Mouse (Mus musculus): Measurements from ENCODE around the gene Ces1a. TPM values are rescaled to one million over a fixed set of nuclear protein-coding genes. Genes with fewer than 3 reads are reported as not detected.

The Ces1a gene
- polyA plus RNA-seq, 1 experiment from 2014 or later = not detected

GRCm38 (mm10) chr8:93040256-93040655 is 7.7 kb downstream of the Ces1a start:
- H3K9me3 ChIP-seq (ENCODE audit: low read depth, low read length) = no peaks in the 10 kb centered on the region
- WGBS = 61% methylated on average over 2 of the region's 2 CpGs
- no peak for TF ChIP-seq CTCF (IDR thresholded peaks at IDR 0.05; ENCODE audit: low read depth)
- H3K27ac ChIP-seq (ENCODE audit: low read depth) = no peak overlapping the region
- no peaks in the 10 kb centered on the region for H3K36me3 ChIP-seq (ENCODE audit: insufficient read depth)
- DNase-seq (no peak), ATAC-seq (ENCODE audit: insufficient read depth) (no peak)
- no peak overlapping the region for H3K9ac ChIP-seq
- 0 out of 2 replicates have a peak, but pooled peaks cover 3% of the 10 kb centered on the region for H3K4me1 ChIP-seq (ENCODE audit: insufficient read depth)
- H3K4me2 ChIP-seq = no peak overlapping the region
- no peak overlapping the region for H3K4me3 ChIP-seq (ENCODE audit: low read depth, low read length)
- H3K27me3 ChIP-seq (ENCODE audit: insufficient read depth, low read length) = no peaks in the 10 kb centered on the region

GRCm38 (mm10) chr8:93038831-93039230 is 9.2 kb downstream of the Ces1a start:
- Histone ChIP-seq H3K4me2 (no peak overlapping the region), H3K36me3 (ENCODE audit: insufficient read depth) (no peaks in the 10 kb centered on the region), H3K4me1 (ENCODE audit: insufficient read depth) (0 out of 2 replicates have a peak, but pooled peaks cover 3% of the 10 kb centered on the region), H3K27ac (ENCODE audit: low read depth) (peak overlapping the region; percentile 37; the same call in 1 of the 2 replicates), H3K9ac (no peak overlapping the region), H3K27me3 (ENCODE audit: insufficient read depth, low read length) (no peaks in the 10 kb centered on the region), H3K4me3 (ENCODE audit: low read depth, low read length) (no peak overlapping the region), H3K9me3 (ENCODE audit: low read depth, low read length) (no peaks in the 10 kb centered on the region)
- no peak for ATAC-seq (ENCODE audit: insufficient read depth)
- DNase-seq = peak; percentile 21
- TF ChIP-seq CTCF (IDR thresholded peaks at IDR 0.05; ENCODE audit: low read depth) = no peak
- WGBS = 5% methylated on average over 2 of the region's 2 CpGs

DNA sequence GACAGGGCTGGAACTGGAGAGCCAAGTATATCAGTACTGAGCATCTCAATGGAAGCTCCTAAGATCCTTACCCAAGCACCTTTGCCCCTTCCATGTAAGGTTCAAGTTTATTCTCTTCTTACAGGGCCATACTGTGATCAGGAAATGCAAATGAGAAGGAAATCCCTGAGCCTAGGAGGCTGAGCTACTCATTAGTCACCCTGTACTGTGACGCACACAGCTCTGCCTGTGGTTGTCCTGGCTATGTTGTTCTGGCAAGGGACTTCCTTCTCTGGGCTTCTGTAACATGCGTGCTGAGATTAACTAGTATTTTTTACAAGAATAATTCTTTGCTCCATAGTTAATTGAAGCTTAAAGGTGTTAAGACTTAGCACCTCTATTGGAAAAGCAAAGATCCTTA is 17.3 kb downstream of the Ces1a start:
- Histone ChIP-seq H3K4me2 (no peak overlapping the region), H3K27ac (ENCODE audit: low read depth) (no peak overlapping the region), H3K9ac (no peak overlapping the region), H3K27me3 (ENCODE audit: insufficient read depth, low read length) (no peaks in the 10 kb centered on the region), H3K36me3 (ENCODE audit: insufficient read depth) (no peaks in the 10 kb centered on the region), H3K4me3 (ENCODE audit: low read depth, low read length) (no peak overlapping the region), H3K4me1 (ENCODE audit: insufficient read depth) (no peaks in the 10 kb centered on the region), H3K9me3 (ENCODE audit: low read depth, low read length) (no peaks in the 10 kb centered on the region)
- ATAC-seq (ENCODE audit: insufficient read depth) = no peak
- no peak for DNase-seq
- WGBS = 63% methylated on average over 2 of the region's 2 CpGs
- TF ChIP-seq CTCF (IDR thresholded peaks at IDR 0.05; ENCODE audit: low read depth) = no peak

DNA sequence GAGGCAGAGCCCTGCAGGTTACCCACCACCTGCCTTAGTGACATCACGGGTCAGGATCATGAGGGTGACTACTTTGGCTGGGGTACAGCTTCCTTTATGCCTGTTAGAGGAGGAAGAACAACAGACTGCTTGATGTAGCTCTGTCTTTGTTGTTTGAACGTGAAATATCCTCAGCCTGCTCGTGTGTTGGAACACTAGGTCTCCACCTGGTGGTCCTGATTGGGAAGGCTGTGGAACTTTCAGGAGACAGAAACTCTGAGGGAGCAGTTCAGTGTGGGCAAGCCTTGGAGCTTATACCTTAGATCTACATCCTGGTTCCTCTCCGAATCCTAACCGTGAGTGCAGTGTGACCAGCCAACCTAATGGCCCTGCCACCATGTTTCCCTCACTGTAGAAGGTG is 26.3 kb downstream of the Ces1a start:
- Histone ChIP-seq H3K27me3 (ENCODE audit: insufficient read depth, low read length) (no peaks in the 10 kb centered on the region), H3K27ac (ENCODE audit: low read depth) (no peak overlapping the region), H3K9ac (no peak overlapping the region), H3K9me3 (ENCODE audit: low read depth, low read length) (no peaks in the 10 kb centered on the region), H3K4me1 (ENCODE audit: insufficient read depth) (no peaks in the 10 kb centered on the region), H3K4me3 (ENCODE audit: low read depth, low read length) (no peak overlapping the region), H3K36me3 (ENCODE audit: insufficient read depth) (no peaks in the 10 kb centered on the region), H3K4me2 (no peak overlapping the region)
- 63% methylated on average over 5 of the region's 5 CpGs for WGBS
- TF ChIP-seq CTCF (IDR thresholded peaks at IDR 0.05; ENCODE audit: low read depth) = peak; percentile 28; the same call in 1 of the 2 replicates
- DNase-seq = no peak
- no peak for ATAC-seq (ENCODE audit: insufficient read depth)

- whole genome bisulfite sequencing = 43% methylated on average over 4 of the region's 4 CpGs
- H3K36me3 ChIP-seq (ENCODE audit: insufficient read depth) = no peaks in the 10 kb centered on the region
- DNase-seq = no peak
These were observed 33.7 kb downstream of the Ces1a start for GRCm38 (mm10) chr8:93014300-93014699.

GRCm38 (mm10) chr8:93012226-93012625 is 35.8 kb downstream of the Ces1a start:
- 75% methylated on average over 6 of the region's 6 CpGs for WGBS
- Histone ChIP-seq H3K36me3 (ENCODE audit: insufficient read depth) (no peaks in the 10 kb centered on the region), H3K9ac (no peak overlapping the region), H3K27ac (ENCODE audit: low read depth) (no peak overlapping the region), H3K27me3 (ENCODE audit: insufficient read depth, low read length) (no peaks in the 10 kb centered on the region), H3K9me3 (ENCODE audit: low read depth, low read length) (no peaks in the 10 kb centered on the region), H3K4me1 (ENCODE audit: insufficient read depth) (no peaks in the 10 kb centered on the region), H3K4me3 (ENCODE audit: low read depth, low read length) (no peak overlapping the region), H3K4me2 (no peak overlapping the region)
- DNase-seq (peak; percentile 44), ATAC-seq (ENCODE audit: insufficient read depth) (no peak)
- TF ChIP-seq CTCF (IDR thresholded peaks at IDR 0.05; ENCODE audit: low read depth) = peak; percentile 57

More at GRCm38 (mm10) chr8:93014300-93014699, 33.7 kb downstream of the Ces1a start:
- Histone ChIP-seq H3K4me3 (ENCODE audit: low read depth, low read length) (no peak overlapping the region), H3K4me1 (ENCODE audit: insufficient read depth) (no peaks in the 10 kb centered on the region), H3K9me3 (ENCODE audit: low read depth, low read length) (no peaks in the 10 kb centered on the region), H3K9ac (no peak overlapping the region), H3K27ac (ENCODE audit: low read depth) (no peak overlapping the region), H3K27me3 (ENCODE audit: insufficient read depth, low read length) (no peaks in the 10 kb centered on the region), H3K4me2 (no peak overlapping the region)
- TF ChIP-seq CTCF (IDR thresholded peaks at IDR 0.05; ENCODE audit: low read depth) = no peak
- ATAC-seq (ENCODE audit: insufficient read depth) = no peak

GRCm38 (mm10) chr8:93011439-93011838 is 36.6 kb downstream of the Ces1a start:
- H3K27me3 ChIP-seq (ENCODE audit: insufficient read depth, low read length) = no peaks in the 10 kb centered on the region
- no peak overlapping the region for H3K9ac ChIP-seq
- H3K9me3 ChIP-seq (ENCODE audit: low read depth, low read length) = no peaks in the 10 kb centered on the region
- DNase-seq = peak; percentile 97
- H3K27ac ChIP-seq (ENCODE audit: low read depth) = no peak overlapping the region
- WGBS = 7% methylated on average over 9 of the region's 9 CpGs
- H3K4me1 ChIP-seq (ENCODE audit: insufficient read depth) = no peaks in the 10 kb centered on the region
- ATAC-seq (ENCODE audit: insufficient read depth) = peak; percentile 76
- peak; percentile 98 for TF ChIP-seq CTCF (IDR thresholded peaks at IDR 0.05; ENCODE audit: low read depth)
- no peak overlapping the region for H3K4me2 ChIP-seq
- H3K4me3 ChIP-seq (ENCODE audit: low read depth, low read length) = no peak overlapping the region
- no peaks in the 10 kb centered on the region for H3K36me3 ChIP-seq (ENCODE audit: insufficient read depth)

DNA sequence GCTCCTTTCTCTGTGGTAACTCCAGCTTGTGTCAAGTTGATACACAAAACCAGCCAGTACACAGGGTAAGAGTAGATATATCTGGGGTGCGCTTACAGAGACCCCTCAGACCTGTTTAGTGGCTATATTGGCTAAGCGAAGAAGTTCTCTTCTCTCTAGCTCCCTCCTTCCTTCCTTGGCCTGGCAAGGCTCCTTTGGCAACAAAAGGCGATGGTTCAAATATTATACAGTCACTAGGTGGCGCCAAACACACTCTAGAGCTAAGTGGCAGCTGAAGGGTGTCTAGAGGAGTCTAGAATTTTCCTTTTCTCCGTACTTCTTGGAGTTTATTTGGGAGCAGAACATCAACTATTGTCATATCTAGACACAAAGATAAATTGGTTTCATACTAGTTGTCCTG is 37.7 kb downstream of the Ces1a start:
- DNase-seq (peak; percentile 93), ATAC-seq (ENCODE audit: insufficient read depth) (no peak)

More for the DNA sequence above, 37.7 kb downstream of the Ces1a start:
- TF ChIP-seq CTCF (IDR thresholded peaks at IDR 0.05; ENCODE audit: low read depth) = peak; percentile 77
- Histone ChIP-seq H3K4me1 (ENCODE audit: insufficient read depth) (no peaks in the 10 kb centered on the region), H3K9ac (no peak overlapping the region), H3K27ac (ENCODE audit: low read depth) (no peak overlapping the region), H3K27me3 (ENCODE audit: insufficient read depth, low read length) (no peaks in the 10 kb centered on the region), H3K9me3 (ENCODE audit: low read depth, low read length) (no peaks in the 10 kb centered on the region), H3K4me2 (no peak overlapping the region), H3K4me3 (ENCODE audit: low read depth, low read length) (no peak overlapping the region), H3K36me3 (ENCODE audit: insufficient read depth) (no peaks in the 10 kb centered on the region)
- WGBS = 25% methylated on average over 5 of the region's 5 CpGs
